Mouse (Mus musculus) megakaryocyte progenitor cell, adult 5-6 weeks (primary cell): Measurements from ENCODE around the gene Irx4. TPM values are rescaled to one million over a fixed set of nuclear protein-coding genes. Genes with fewer than 3 reads are reported as not detected.

ENCODE experiments used
- ATAC-seq: replicated peaks from 2 replicates; pipeline ENCODE4 v1.8.0; 2016; ENCODE audit warnings: mild to moderate bottlenecking, moderate TSS enrichment, inconsistent platforms; ENCODE audit not compliant: poor library complexity
- total RNA-seq, 2 experiments: library from RNA; stranded (forward) in 1 of 2; stranded (reverse) in 1 of 2; fragments of 157-497, 149-512 nt in 1 of 2; fragments of 200-1000 nt in 1 of 2; gene quantifications; 2 replicates each; pipeline versions ENCODE4 v1.2.3 to v1.2.4; 2015 to 2017

Gene Irx4
- total RNA-seq (2015) (not detected in 2 replicates), total RNA-seq (2017) (not detected in 2 replicates)

DNA sequence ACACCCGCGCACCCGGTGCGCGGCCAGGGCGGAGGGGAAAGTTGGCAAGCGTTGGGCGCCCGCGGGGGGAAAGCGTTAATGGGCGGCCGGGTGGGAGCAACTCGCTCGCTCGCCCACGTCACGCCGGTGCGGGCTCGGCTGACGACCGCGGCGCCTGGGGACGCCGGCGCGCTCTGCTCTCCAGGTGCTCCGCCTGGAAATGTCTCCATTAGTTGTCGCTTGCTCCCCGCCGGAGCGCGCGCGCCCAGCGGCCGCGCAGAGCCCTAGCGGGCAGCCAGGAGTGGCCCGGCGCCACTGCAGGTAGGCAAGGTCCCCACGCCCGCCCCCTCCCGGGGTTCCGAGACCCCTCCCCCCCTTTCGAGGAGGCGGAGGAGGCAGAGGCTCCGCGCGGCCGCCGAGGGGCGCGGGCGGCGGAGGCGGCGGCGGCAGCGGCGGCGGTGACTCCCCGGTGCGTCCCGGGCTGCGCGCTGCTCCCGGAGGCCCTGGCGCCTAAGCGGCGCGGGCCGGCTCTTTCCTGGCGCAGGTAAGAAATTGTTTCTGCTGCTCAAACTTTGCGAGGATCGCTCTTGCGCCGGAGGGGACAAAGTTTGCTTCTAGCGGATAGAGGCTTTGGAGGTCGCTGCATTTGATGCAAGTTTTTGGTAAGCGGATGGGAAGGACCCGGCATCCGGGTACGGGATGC is at the start of gene Irx4:
Gene Irx4 (plus strand): TSS at position 126 of the 682 bp plus-strand sequence.
- ATAC-seq, result no peak

GRCm38 (mm10) chr13:73214301-73214700 is 46.0 kb upstream of the Irx4 start:
- no peak for ATAC-seq

- no peak for ATAC-seq
Measured at GRCm38 (mm10) chr13:73236461-73236860, 23.8 kb upstream of the Irx4 start.

DNA sequence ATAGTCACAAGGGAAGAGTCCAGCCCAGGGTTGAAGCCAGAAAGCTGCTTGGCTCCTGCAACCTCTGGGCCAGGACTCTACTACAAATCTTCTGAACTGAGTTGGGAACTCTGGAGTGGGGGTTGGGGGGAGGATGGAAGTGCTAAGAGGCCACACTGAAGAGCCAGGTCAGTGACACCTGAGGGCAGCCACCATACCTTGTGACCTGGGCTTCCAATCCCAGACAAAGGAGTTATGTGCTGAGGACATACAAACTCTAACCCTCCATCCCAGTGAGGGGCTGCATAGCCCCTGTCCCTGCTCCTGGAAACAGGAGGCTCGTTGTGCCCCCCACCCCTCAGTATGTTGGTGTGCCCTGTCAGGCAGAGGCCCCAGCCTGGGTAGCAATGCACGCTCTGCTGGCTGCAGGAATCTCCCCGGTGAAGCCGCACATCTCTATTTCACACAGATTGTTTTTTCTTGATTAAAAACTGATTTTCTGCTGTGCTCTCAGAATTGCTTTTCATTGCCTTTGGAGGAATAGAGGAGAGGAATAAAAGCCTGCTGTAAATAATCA is 21.0 kb upstream of the Irx4 start:
- ATAC-seq, result no peak

- ATAC-seq, result no peak
Measured at GRCm38 (mm10) chr13:73242556-73242955, 17.7 kb upstream of the Irx4 start.

- ATAC-seq, result no peak
Measured at GRCm38 (mm10) chr13:73246961-73247360, 13.3 kb upstream of the Irx4 start.

DNA sequence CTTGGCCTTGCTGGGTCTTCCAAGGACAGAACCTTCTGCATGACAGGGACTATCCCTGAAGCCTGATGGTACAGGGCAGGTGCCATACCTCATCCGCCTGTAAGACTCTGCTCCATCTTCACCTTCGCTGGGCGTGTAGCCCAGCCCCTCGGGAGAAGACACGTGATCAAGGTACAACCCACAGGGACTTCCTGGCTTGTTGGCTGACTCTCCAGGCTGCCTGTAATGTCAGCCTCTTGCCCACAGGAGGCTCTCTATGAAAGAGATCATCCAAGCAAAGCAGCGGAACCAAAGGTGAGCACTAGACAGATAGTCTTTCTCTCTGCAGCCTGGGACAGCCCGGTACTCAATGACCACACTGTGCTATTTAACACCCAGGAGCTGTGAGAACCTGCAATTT is 9.1 kb upstream of the Irx4 start:
- no peak for ATAC-seq

- no peak for ATAC-seq
Measured at GRCm38 (mm10) chr13:73252022-73252421, 8.3 kb upstream of the Irx4 start.

DNA sequence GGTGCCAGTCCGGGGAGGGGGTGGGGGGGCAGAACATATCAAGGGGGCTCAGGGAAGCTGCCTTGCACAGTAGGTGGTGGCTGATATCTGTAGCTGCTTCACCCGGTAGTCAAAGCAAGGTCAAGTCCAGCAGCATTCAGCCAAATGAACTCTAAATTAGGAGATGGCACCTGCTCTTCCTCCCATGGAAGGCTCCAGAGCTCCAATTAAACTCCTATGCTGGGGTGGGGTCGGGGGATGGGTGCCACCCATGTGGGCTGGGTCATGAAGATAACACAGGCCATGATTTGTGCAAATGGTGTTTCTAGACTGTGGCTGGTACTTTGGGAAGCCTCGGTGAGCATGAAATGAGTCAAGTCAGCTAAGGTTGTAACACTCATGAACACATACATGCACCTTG is 1.9 kb upstream of the Irx4 start:
- ATAC-seq, result no peak

GRCm38 (mm10) chr13:73259577-73260353 is 514 bp upstream of the Irx4 start:
- ATAC-seq, result no peak

- ATAC-seq, result no peak
Measured at GRCm38 (mm10) chr13:73261036-73261730, 904 bp downstream of the Irx4 start.

- ATAC-seq, result no peak
Measured at GRCm38 (mm10) chr13:73261881-73262280, 1.6 kb downstream of the Irx4 start.

- ATAC-seq, result no peak
Measured at GRCm38 (mm10) chr13:73262336-73263127, 2.3 kb downstream of the Irx4 start.

DNA sequence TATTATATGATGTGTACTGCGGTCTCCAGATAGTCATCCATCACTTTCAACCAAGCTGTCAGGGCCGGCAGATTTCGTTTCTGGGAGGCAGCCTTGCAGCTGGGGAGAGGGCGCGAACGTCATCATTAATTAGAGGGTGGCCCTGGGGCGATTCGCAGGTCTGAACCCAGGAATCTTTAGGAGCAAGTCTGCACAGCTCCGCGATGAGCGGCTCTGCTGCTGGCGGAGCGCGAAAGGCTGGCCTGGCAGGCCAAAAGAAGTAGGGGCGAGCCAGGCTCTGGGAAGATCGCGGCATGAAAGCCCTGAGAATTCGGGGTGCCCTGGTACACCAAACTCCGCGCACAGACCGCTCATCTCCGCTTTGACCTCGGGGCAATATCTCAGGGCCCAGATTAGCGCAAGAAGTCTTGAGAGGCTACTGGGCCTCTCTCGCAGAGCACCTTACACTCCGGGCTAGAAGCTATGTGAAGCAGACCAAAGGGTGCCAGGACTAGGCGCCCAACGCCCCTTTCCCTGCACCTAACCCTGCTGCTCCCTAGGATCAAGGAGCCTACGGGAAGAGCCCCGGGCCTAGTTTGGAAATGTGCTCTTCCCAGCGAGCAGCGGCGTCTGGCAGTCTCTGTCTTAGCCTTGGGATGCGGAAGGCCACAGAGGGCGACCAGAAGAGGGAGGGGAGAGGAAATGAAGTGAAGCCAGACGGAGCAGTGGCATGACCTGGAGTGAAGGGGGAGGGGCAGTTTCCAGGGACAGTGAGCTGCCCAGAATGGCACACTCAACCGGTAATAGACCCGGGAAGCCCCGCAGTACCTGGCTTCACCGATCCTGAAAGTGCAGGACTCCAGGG is 3.1 kb downstream of the Irx4 start:
- no peak for ATAC-seq

DNA sequence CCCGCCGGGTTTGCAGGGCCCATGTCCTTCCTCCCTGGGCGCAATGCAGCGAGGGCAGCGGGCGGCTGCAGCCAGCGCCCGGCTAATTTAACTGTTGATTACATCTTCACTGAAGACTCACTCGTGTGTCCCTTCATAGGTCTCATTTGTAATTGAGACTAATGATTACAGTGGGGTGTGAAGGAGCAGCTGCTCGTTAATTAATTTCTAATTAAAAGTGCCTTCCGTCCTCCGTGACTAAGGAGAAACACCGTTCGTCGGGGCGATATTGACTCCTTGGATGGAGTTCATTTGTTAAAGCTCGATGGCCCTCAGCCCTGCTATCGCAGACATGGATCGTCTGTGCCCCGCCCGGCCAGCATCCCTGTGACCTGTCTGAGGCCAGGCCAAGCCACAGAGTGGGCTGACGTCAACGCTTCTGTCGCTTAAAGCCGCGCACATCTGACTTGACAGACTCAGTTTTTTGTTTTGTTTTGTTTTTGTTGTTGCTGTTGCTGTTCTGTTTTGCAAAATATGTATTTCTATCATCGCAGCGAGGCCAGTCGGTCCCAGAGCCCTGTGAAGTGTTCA is 4.0 kb downstream of the Irx4 start:
- no peak for ATAC-seq

- no peak for ATAC-seq
Measured at GRCm38 (mm10) chr13:73264831-73265230, 4.6 kb downstream of the Irx4 start.

DNA sequence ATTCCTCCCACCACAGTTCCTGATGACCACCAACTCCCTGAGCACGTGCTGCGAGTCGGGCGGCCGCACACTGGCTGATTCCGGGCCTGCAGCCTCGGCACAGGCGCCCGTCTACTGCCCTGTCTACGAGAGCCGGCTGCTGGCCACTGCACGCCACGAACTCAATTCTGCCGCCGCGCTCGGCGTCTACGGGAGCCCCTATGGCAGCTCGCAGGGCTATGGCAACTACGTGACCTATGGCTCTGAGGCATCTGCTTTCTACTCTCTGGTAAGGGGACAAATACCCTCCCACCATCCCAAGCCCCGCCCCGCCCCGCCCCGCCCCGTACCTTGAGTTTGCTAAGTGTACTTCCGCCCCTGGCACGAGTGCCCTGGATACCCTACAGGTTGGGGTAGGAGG is 5.2 kb downstream of the Irx4 start:
- no peak for ATAC-seq

GRCm38 (mm10) chr13:73267551-73267950 is 7.3 kb downstream of the Irx4 start:
- no peak for ATAC-seq

DNA sequence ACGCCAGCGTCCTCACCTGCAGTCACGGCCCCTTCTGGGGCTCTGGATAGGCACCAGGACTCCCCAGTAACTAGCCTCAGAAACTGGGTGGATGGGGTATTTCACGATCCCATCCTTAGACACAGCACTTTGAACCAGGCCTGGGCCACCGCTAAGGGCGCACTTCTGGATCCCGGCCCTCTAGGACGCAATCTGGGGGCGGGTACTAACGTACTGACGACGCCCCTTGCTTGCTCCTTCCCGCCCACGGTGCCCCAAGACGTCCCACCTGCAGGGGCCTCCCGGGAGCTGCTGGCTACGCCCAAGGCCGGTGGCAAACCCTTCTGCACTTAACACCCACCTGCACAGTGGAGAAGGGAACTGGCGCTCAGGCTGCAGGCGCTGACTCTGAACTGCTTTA is 8.4 kb downstream of the Irx4 start:
- ATAC-seq, result peak; percentile 47
